Comparison of ENCODE assay signal across 10 mouse cellular contexts in genomic region chr1:157969635-157970111, GRCm38 (mm10).
DNase-seq lines count a peak whose midpoint lies in the region; ATAC-seq and TF ChIP-seq lines count a peak whose summit lies in the region.
"Had no signal": no experiment of that assay in that cellular context is flagged by ENCODE, and none has a peak within 500 bp of the region (broad histone marks: within the 10 kb centered on the region; RNA-seq: fewer than 3 reads in every experiment).

No protein-coding gene starts in this region.

- no peaks in the 10 kb centered on the region for H3K9me3 ChIP-seq in forebrain, postnatal 0 days (ENCODE audit: low read length)

- ATAC-seq in forebrain, postnatal 0 days = peak; percentile 89

- H3K27ac ChIP-seq in forebrain, postnatal 0 days (ENCODE audit: low read depth, low read length) = no peak overlapping the region

- no peak overlapping the region for H3K9ac ChIP-seq in forebrain, postnatal 0 days

- H3K27me3 ChIP-seq in forebrain, postnatal 0 days (ENCODE audit: insufficient read depth, low read length) = no peaks in the 10 kb centered on the region

- WGBS in forebrain, postnatal 0 days = 16% methylated on average over 6 of the region's 6 CpGs

- no peaks in the 10 kb centered on the region for H3K4me1 ChIP-seq in forebrain, postnatal 0 days (ENCODE audit: insufficient read depth)

- H3K4me3 ChIP-seq in forebrain, postnatal 0 days (ENCODE audit: low read depth, low read length) = no peak overlapping the region

- DNase-seq in right cerebral cortex, postnatal 10 days (ENCODE audit: low spot score in 2 of 2) = peak; percentile 27 to 39
- DNase-seq in right cerebral cortex, postnatal 25 days = no peak
- peak; percentile 35 for DNase-seq in forebrain, postnatal 0 days
- DNase-seq in left cerebral cortex, postnatal 14 days (ENCODE audit: low spot score in 2 of 2) = peak; percentile 11 to 14
- no peak for DNase-seq in spleen, adult 12 weeks (ENCODE audit: low spot score)
- no peak for DNase-seq in heart, postnatal 14 days
- no peak for DNase-seq in adrenal gland, adult (ENCODE audit: inconsistent age in 2 of 2, low spot score in 1 of 2)
- DNase-seq: cerebellum, adult 2 months; kidney, adult 8-10 months; thymus, adult 2 months had no signal

- TF ChIP-seq CTCF in forebrain, postnatal 0 days (IDR thresholded peaks at IDR 0.05; ENCODE audit: low read depth) = no peak

- no peaks in the 10 kb centered on the region for H3K36me3 ChIP-seq in forebrain, postnatal 0 days (ENCODE audit: insufficient read depth)

- intact Hi-C loops in left cerebral cortex, postnatal 14 days (cut with DNase I) = no loop called here
- intact Hi-C loops in heart, postnatal 14 days (cut with DNase I) = no loop called here

- no peak overlapping the region for H3K4me2 ChIP-seq in forebrain, postnatal 0 days (ENCODE audit: low read depth)

Comparison
In these comparisons a context has a peak if more than half of its experiments do, and no peak if none do; other contexts are left out.
1. DNase-seq: peak in right cerebral cortex, postnatal 10 days (2 of 2), forebrain, postnatal 0 days (single experiment) and left cerebral cortex, postnatal 14 days (2 of 2); none in right cerebral cortex, postnatal 25 days (single experiment), spleen, adult 12 weeks (single experiment), heart, postnatal 14 days (0 of 2) and adrenal gland, adult (0 of 2).